Mouse (Mus musculus): Measurements from ENCODE around the gene Foxk1.

DNA sequence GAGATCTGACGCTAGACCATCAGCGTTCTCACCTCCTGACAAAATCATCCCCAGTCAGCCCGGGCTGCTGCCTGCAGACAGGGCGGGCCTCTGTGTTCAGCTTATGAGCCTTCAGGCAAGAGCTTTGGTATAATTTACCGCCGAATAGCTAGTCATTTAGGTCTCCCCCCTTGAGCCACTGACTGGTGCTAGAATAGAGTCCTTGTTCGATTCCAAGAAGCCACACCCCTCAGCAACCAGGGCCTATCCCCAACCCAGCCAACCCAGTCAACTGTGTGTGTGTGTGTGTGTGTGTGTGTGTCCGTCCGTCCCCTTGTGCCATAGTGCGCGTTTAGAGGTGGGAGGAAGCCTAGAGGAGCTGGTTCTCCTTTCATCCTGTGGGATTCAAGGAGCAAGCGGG is 29.7 kb downstream of the Foxk1 start:
- TF ChIP-seq CTCF (conservative IDR thresholded peaks at IDR 0.05; ENCODE audit: low read length) (no peak), POU5F1 (IDR thresholded peaks at IDR 0.05; ENCODE audit: borderline replicate concordance, low read length) (no peak)

Data from E14TG2a.4 (cell line).